Mouse (Mus musculus): Measurements from ENCODE around the gene Syngap1.

DNA sequence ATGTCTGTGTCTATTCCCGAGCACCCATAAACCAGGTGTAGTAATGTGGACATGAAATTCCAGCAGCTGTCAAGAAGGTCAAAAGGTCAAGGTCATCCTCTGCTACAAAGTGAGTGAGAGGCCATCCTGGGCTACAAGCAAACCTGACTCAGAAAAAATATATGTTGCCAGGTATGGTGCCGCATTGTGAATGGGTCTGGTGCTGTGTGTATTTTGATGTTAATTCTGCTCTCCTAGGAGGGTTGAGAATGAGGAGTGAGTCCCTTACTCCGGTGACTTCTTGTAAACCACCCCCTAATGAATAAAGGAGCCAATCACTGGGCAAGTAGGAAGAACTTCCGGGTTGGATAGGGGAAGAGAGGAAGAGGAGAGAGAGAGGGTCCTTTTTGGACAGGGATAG, 56.6 kb downstream of the Syngap1 start:
- TF ChIP-seq GATA1 (IDR thresholded peaks at IDR 0.05; ENCODE audit: borderline replicate concordance, low read length), result no peak
- no peak for TF ChIP-seq FLI1 (IDR thresholded peaks at IDR 0.05; ENCODE audit: low read length)

All from megakaryocyte, embryonic 14.5 days (primary cell).